11 mouse cellular contexts compared by ENCODE assay signal in the genomic region with DNA sequence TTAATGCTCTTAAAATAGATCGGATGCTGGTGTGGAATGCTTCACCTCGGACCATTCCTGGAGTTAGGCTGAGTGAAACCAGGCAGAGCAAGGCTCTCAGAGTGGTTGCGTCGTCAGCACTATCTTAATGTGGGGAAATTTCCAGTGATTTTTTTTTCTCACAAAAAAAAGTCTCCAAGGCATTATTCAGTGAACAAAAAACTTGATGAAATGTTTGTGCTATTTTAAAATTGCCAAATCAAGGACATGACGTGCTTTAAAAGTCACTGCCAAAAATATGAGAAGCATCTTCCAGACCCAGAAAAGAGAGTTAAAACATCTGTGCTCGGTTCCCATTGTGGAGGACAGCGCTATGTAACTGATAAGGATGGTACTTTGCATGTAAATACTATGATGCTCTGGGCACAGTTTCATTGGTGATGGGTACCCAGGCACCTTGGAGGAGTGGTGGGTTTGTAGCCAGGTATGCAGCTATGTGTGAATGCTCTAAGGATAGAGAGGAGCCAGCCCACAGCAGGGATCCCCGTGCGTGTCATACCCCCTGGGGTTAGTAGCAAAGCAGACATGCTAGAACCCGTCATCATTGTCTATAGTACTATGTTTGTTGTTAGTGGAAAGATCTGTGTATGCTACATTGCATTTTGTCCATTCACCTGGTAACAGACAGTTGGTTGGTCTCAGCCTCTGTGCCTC. TPM values are rescaled to one million over a fixed set of nuclear protein-coding genes. Genes with fewer than 3 reads are reported as not detected.
DNase-seq lines count a peak whose midpoint lies in the region; ATAC-seq and TF ChIP-seq lines count a peak whose summit lies in the region.
"Had no signal": no experiment of that assay in that cellular context is flagged by ENCODE, and none has a peak within 500 bp of the region (broad histone marks: within the 10 kb centered on the region; RNA-seq: fewer than 3 reads in every experiment).

No protein-coding gene starts in this region.

- no peak overlapping the region for H3K4me2 ChIP-seq in kidney, postnatal 0 days (ENCODE audit: low read length)
- no peak overlapping the region for H3K4me2 ChIP-seq in kidney, embryonic 16.5 days (replicated peaks; ENCODE audit: low read depth, low read length)
- H3K4me2 ChIP-seq in heart, embryonic 15.5 days = peak overlapping the region; percentile 25
- H3K4me2 ChIP-seq in neural tube, embryonic 15.5 days = no peak overlapping the region
- H3K4me2 ChIP-seq: neural tube, embryonic 13.5 days had no signal

- H3K9ac ChIP-seq in kidney, postnatal 0 days (ENCODE audit: low read depth, low read length) = no peak overlapping the region
- no peak overlapping the region for H3K9ac ChIP-seq in kidney, embryonic 16.5 days (replicated peaks; ENCODE audit: low read length)
- no peak overlapping the region for H3K9ac ChIP-seq in ES-E14 (ENCODE audit: insufficient read depth, low read depth, low read length, poor library complexity, severe bottlenecking)
- no peak overlapping the region for H3K9ac ChIP-seq in heart, embryonic 15.5 days
- no peak overlapping the region for H3K9ac ChIP-seq in neural tube, embryonic 15.5 days (replicated peaks)
- H3K9ac ChIP-seq: neural tube, embryonic 13.5 days had no signal

- no peak for TF ChIP-seq CTCF in kidney, postnatal 0 days (IDR thresholded peaks at IDR 0.05; ENCODE audit: low read depth)
- TF ChIP-seq CTCF in Patski (IDR thresholded peaks at IDR 0.05) = no peak

- H3K27me3 ChIP-seq in kidney, postnatal 0 days (ENCODE audit: insufficient read depth, low read length) = no peaks in the 10 kb centered on the region
- H3K27me3 ChIP-seq in kidney, embryonic 16.5 days (ENCODE audit: insufficient read depth, low read length) = no peaks in the 10 kb centered on the region
- H3K27me3 ChIP-seq in Patski = no peaks in the 10 kb centered on the region
- no peaks in the 10 kb centered on the region for H3K27me3 ChIP-seq in heart, embryonic 15.5 days
- no peaks in the 10 kb centered on the region for H3K27me3 ChIP-seq in neural tube, embryonic 15.5 days (replicated peaks)
- H3K27me3 ChIP-seq: neural tube, embryonic 13.5 days had no signal

- H3K4me3 ChIP-seq in kidney, postnatal 0 days (replicated peaks; ENCODE audit: low read depth, low read length) = no peak overlapping the region
- no peak overlapping the region for H3K4me3 ChIP-seq in kidney, embryonic 16.5 days (ENCODE audit: low read length)
- no peak overlapping the region for H3K4me3 ChIP-seq in ES-E14 (ENCODE audit: insufficient read depth in 1 of 2, low read depth in 1 of 2, low read length in 2 of 2, poor library complexity in 1 of 2, severe bottlenecking in 1 of 2)
- no peak overlapping the region for H3K4me3 ChIP-seq in heart, embryonic 15.5 days
- no peak overlapping the region for H3K4me3 ChIP-seq in neural tube, embryonic 15.5 days (replicated peaks)
- H3K4me3 ChIP-seq: megakaryocyte, embryonic 14.5 days; neural tube, embryonic 13.5 days had no signal

- no peak for ATAC-seq in kidney, postnatal 0 days (replicated peaks; ENCODE audit: low FRiP score, low read depth)
- no peak for ATAC-seq in kidney, embryonic 16.5 days (ENCODE audit: low FRiP score, low TSS enrichment)
- no peak for ATAC-seq in Patski
- ATAC-seq in heart, embryonic 15.5 days (replicated peaks; ENCODE audit: insufficient number of reproducible peaks, insufficient read depth, low FRiP score, low read depth) = peak; percentile 58
- ATAC-seq in neural tube, embryonic 15.5 days (ENCODE audit: low FRiP score) = no peak
- ATAC-seq in CD4-positive, CD25-positive, alpha-beta regulatory T cell, adult 4 months = no peak

- CTCF ChIA-PET in Patski (lab: Charles Lee) = interaction anchor here (1.6 kb wide), 1 partner anchor 36 kb away, joined by 3 read pairs; no protein-coding TSS in a partner anchor

- peak; percentile 61 for DNase-seq in kidney, postnatal 0 days (ENCODE audit: low spot score)
- DNase-seq in ES-E14 (ENCODE audit: low read depth, low spot score) (no peak), Patski (ENCODE audit: low read depth, low spot score) (peak; percentile 71)

- H3K4me1 ChIP-seq in kidney, postnatal 0 days (replicated peaks; ENCODE audit: insufficient read depth, low read length) = no peaks in the 10 kb centered on the region
- H3K4me1 ChIP-seq in kidney, embryonic 16.5 days (ENCODE audit: insufficient read depth, low read length) = no peaks in the 10 kb centered on the region
- H3K4me1 ChIP-seq in ES-E14 (ENCODE audit: control insufficient read depth in 2 of 2, insufficient read depth in 2 of 2, low read length in 2 of 2, poor library complexity in 1 of 2) = no peaks in the 10 kb centered on the region
- peaks cover 16% of the 10 kb centered on the region for H3K4me1 ChIP-seq in heart, embryonic 15.5 days (replicated peaks)
- H3K4me1 ChIP-seq in neural tube, embryonic 15.5 days = peaks cover 4% of the 10 kb centered on the region; the same call in 1 of the 2 replicates

- POLR2A ChIA-PET in Patski (lab: Charles Lee) = interaction anchor here (0.6 to 1.1 kb wide), 4 partner anchors 13 to 116 kb away, joined by 3 to 5 read pairs (median 4); a partner anchor contains a TSS

- WGBS in kidney, postnatal 0 days = 58% methylated on average over 10 of the region's 10 CpGs
- 69% methylated on average over 10 of the region's 10 CpGs for WGBS in kidney, embryonic 16.5 days
- 24% methylated on average over 10 of the region's 10 CpGs for WGBS in heart, embryonic 15.5 days
- WGBS in neural tube, embryonic 15.5 days = 80% methylated on average over 10 of the region's 10 CpGs

- in situ Hi-C loops in ES-E14 (cut with MboI; ENCODE audit: low sequenced_read_pairs in 2 of 2, unreplicated experiment in 2 of 2) (no loop called here), Patski (cut with MboI; ENCODE audit: low pct_unique_long_range_greater_than_20kb) (no loop called here)

- H3K27ac ChIP-seq in kidney, postnatal 0 days = no peak overlapping the region
- H3K27ac ChIP-seq in kidney, embryonic 16.5 days (ENCODE audit: low read length) = no peak overlapping the region
- H3K27ac ChIP-seq in ES-E14 (ENCODE audit: insufficient read depth, low read depth, low read length, poor library complexity, severe bottlenecking) = no peak overlapping the region
- peak overlapping the region; percentile 70 for H3K27ac ChIP-seq in heart, embryonic 15.5 days
- H3K27ac ChIP-seq in neural tube, embryonic 15.5 days (replicated peaks) = no peak overlapping the region
- H3K27ac ChIP-seq: neural tube, embryonic 13.5 days had no signal

- no peaks in the 10 kb centered on the region for H3K9me3 ChIP-seq in kidney, postnatal 0 days (replicated peaks; ENCODE audit: low read length)
- H3K9me3 ChIP-seq in kidney, embryonic 16.5 days (ENCODE audit: low read length) = no peaks in the 10 kb centered on the region
- H3K9me3 ChIP-seq in ES-E14 (ENCODE audit: control insufficient read depth, insufficient read depth, low read depth, low read length) = no peaks in the 10 kb centered on the region
- no peaks in the 10 kb centered on the region for H3K9me3 ChIP-seq in heart, embryonic 15.5 days (replicated peaks)
- no peaks in the 10 kb centered on the region for H3K9me3 ChIP-seq in neural tube, embryonic 15.5 days (replicated peaks)
- H3K9me3 ChIP-seq: neural tube, embryonic 13.5 days had no signal

- H3K36me3 ChIP-seq in kidney, postnatal 0 days (ENCODE audit: insufficient read depth, low read length) = no peaks in the 10 kb centered on the region
- H3K36me3 ChIP-seq in kidney, embryonic 16.5 days (ENCODE audit: insufficient read depth, low read length) = no peaks in the 10 kb centered on the region
- no peaks in the 10 kb centered on the region for H3K36me3 ChIP-seq in ES-E14 (ENCODE audit: control insufficient read depth, insufficient read depth, low read length, poor library complexity, severe bottlenecking)
- H3K36me3 ChIP-seq in heart, embryonic 15.5 days = no peaks in the 10 kb centered on the region
- H3K36me3 ChIP-seq in neural tube, embryonic 15.5 days = no peaks in the 10 kb centered on the region
- H3K36me3 ChIP-seq: neural tube, embryonic 13.5 days had no signal

TF ChIP-seq in ES-E14, 5 proteins besides CTCF, POLR2A, EP300 and RAD21:
- TF ChIP-seq ZNF384 (IDR thresholded peaks at IDR 0.05; ENCODE audit: low read depth, low read length) (peak; percentile 68; the same call in 1 of the 2 replicates), CHD2 (IDR thresholded peaks at IDR 0.05; ENCODE audit: low read depth, low read length) (no peak)

RNA-seq across cellular contexts. Expression of a gene that starts 11.3 kb away (rescaled TPM):
- polyA plus RNA-seq in kidney, postnatal 0 days (2015; fragmentation: Nextera tagmentation; extraction: Ambion mirVana) = 21.3 and 23.3 TPM in 2 replicates
- polyA plus RNA-seq in kidney, embryonic 16.5 days (2015; fragmentation: Nextera tagmentation; extraction: Ambion mirVana) = 10.8 and 12.0 TPM in 2 replicates
- 0.62 and 0.63 TPM in 2 replicates for total RNA-seq in ES-E14 (2012; rRNA removed)
- 1.3 TPM for polyA plus RNA-seq in Patski (2021)
- polyA plus RNA-seq in heart, embryonic 15.5 days (2015; fragmentation: Nextera tagmentation; extraction: Ambion mirVana) = 2.9 and 3.0 TPM in 2 replicates
- 1.9 TPM in 1 of 2 replicates, not detected in the other for polyA plus RNA-seq in neural tube, embryonic 15.5 days (2015; fragmentation: Nextera tagmentation; extraction: Ambion mirVana)
- polyA plus RNA-seq in CD4-positive, CD25-positive, alpha-beta regulatory T cell, adult 4 months (2017; shearing (Covaris generic)) = not detected
- total RNA-seq: left cerebral cortex, postnatal 36 days had no signal

RNA-seq across cellular contexts. Expression of a gene that starts 17.8 kb away (rescaled TPM):
- polyA plus RNA-seq in kidney, postnatal 0 days (2015; fragmentation: Nextera tagmentation; extraction: Ambion mirVana) = 46.3 and 56.9 TPM in 2 replicates
- 45.9 and 50.8 TPM in 2 replicates for polyA plus RNA-seq in kidney, embryonic 16.5 days (2015; fragmentation: Nextera tagmentation; extraction: Ambion mirVana)
- total RNA-seq in ES-E14 (2012; rRNA removed) = 20.5 and 31.5 TPM in 2 replicates
- polyA plus RNA-seq in Patski (2021) = 126 TPM
- 136 and 149 TPM in 2 replicates for polyA plus RNA-seq in heart, embryonic 15.5 days (2015; fragmentation: Nextera tagmentation; extraction: Ambion mirVana)
- polyA plus RNA-seq in neural tube, embryonic 15.5 days (2015; fragmentation: Nextera tagmentation; extraction: Ambion mirVana) = 45.3 and 51.5 TPM in 2 replicates
- 100 to 1,000 TPM; 175 to 217 TPM for polyA plus RNA-seq in CD4-positive, CD25-positive, alpha-beta regulatory T cell, adult 4 months (2017; shearing (Covaris generic))

RNA-seq across cellular contexts. Expression of a gene that starts 27.9 kb away (rescaled TPM):
- not detected in 2 replicates for polyA plus RNA-seq in kidney, postnatal 0 days (2015; fragmentation: Nextera tagmentation; extraction: Ambion mirVana)
- polyA plus RNA-seq in kidney, embryonic 16.5 days (2015; fragmentation: Nextera tagmentation; extraction: Ambion mirVana) = not detected in 2 replicates
- total RNA-seq in ES-E14 (2012; rRNA removed) = not detected in 2 replicates
- polyA plus RNA-seq in Patski (2021) = not detected
- polyA plus RNA-seq in heart, embryonic 15.5 days (2015; fragmentation: Nextera tagmentation; extraction: Ambion mirVana) = not detected in 2 replicates
- polyA plus RNA-seq in neural tube, embryonic 15.5 days (2015; fragmentation: Nextera tagmentation; extraction: Ambion mirVana) = not detected in 2 replicates
- polyA plus RNA-seq in CD4-positive, CD25-positive, alpha-beta regulatory T cell, adult 4 months (2017; shearing (Covaris generic)) = not detected
- total RNA-seq: left cerebral cortex, postnatal 36 days had no signal
- polyA plus RNA-seq: neural tube, embryonic 13.5 days; spleen, adult 2 months had no signal
